Mouse (Mus musculus) neural tube, embryonic 10.5 days (tissue): Measurements from ENCODE around the gene Cntn1.
"Not testable (repeated sequence)": the region's sequence is repeated elsewhere in the genome, so short reads cannot be mapped to it uniquely, and the experiment has no call there.

Experiments
- DNase-seq: peaks from one replicate; pipeline ENCODE4 v3.0.0-alpha.2; 2017; ENCODE audit warnings: low spot score; ENCODE audit errors: extremely low spot score

The Cntn1 gene

DNA sequence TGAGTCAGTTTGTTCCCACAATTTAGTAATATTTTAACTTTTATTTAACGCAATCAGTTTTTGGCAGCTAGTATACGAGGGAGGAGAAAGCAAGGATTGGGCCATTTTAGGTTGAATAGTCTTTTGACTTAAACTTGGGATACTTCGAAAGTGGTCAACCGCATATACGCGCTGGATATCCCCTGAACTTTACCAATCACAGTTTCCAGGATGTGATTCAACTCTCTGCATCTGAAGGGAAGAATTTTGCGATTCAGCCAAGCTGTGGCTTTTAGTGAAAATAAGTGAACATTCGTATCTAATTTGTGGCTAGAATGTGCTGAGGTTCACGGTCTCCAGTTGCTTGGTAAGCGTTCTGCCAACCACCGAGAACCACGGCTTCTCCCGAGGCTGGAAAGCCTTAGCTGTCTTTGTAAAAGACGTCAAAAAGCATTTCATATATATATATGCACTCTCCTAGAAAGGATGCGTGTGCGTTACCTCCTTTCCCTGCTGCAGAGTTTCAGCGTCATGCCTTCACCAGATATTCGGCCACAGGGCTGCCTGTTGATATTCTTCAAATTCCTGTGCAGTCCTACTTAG lies 217.9 kb downstream of the Cntn1 start:
- DNase-seq: no peak

DNA sequence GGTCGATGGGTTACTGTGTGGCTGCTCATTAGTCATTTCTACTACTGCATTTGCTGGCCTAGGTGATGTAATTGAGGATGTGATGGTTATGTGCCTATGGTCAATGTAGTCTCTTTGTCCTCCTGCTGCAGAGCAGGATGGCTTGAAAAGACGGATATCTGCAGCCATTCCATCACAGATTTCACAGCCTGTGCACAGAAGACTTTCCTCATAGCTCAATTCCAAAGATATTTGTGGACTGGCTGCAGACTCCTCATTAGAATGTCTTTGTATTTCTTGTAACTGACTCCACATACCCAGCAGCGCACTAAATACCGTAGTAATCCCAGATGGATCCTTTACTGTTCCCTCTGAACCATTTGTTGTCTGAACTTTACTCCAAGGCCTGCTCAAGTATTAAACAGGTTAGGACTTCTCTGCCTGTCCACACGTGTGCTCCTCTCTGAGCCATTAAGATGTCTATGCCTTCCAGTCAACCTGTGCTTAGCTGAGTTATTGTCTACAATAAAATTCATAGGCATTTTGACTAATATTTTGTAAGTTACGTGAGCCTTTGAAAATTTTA lies 220.9 kb downstream of the Cntn1 start:
- no peak for DNase-seq

DNA sequence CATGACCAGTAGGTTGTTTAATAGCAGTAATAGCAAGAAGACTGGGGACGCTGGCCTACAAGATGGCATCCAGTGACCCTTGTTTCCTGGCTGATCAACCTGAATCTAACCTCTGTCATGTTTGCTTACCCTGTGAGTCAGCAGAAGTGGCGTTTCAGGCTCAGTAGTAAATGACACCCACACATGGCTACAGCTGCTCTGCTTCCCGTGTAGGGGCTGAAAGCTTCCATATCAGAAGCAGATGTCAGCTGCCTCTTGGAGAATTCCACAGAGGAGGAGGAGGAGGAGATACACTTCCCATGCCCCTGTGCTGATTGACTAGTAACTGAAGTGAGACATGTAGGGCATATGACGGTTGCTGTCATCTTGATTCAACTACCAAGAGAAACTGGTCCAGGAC lies 225.9 kb downstream of the Cntn1 start:
- peak; percentile 29 for DNase-seq

DNA sequence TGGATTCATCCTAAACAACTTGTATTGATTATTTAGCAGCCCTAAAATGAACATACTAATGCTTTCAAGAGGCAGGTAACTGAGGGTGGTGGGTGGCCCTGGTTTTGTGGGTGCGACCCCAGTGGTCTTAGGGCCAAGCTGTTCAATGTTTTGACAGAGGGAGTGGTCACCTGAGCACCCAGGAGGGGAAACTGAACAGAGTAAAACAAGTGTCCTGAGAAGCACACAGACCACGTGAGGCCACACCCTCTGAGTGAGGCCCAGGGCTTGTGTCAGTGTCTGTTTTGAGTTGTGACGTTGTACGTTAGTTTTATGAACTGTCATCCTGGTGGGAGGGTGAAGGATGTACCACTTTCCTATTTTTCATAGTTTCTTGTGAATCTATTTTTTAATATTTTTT lies 227.0 kb downstream of the Cntn1 start:
- DNase-seq: no peak

DNA sequence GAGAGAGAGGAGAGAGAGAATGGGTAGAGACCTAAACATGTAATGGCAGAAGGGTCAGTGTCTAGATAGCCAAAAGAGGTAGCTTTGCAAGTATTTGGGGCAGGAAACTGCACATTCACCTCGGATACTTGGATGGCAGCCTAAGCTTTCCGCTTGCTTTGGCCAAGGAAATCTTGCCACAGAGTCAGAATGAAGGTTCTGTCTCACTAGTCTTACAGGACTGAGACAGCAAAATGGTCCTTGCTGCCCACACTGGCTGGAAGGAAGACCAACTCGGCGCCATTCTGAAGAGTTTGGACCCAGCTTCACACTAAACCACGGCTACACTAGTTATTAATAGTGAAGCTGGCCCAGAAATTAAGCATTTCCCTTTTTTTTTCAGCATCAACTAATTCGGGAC lies 230.0 kb downstream of the Cntn1 start:
- no peak for DNase-seq

DNA sequence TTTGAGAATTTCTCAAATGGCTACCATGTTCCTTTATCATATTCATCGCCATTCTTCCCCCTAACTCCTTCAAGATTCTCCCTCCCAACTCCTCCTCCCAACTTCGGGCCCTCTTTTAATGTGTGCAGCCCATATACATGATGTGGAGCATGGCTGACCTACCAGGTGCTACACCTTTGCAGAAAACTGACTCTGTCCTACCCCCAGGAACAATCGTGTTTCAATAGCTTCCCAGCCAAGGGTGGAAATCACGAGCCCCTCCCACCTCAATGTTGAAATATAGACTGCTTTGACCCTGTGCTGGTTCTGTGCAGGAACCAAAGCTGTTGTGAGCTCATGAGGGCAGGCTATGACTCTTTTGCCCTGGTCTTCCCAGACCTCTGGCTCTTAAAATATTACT lies 236.7 kb downstream of the Cntn1 start:
- no peak for DNase-seq

DNA sequence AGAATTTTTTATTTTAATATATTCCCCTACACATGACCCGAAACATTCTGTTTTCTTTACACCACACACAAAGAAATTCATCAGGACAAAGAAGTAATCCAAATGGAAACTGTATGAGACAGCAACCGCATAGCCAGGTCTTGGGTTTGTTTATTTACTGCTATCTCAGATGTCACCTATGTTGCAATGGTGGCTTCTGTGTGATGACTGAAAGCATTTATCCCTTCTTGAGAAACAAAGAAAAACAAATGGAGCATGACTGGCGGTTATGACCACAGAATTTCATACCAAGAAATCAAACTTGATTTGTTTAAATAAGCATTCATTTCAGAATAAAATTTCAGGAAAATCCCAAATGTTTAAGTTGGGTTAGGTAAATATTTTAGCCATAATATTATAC lies 245.5 kb downstream of the Cntn1 start:
- no peak for DNase-seq

DNA sequence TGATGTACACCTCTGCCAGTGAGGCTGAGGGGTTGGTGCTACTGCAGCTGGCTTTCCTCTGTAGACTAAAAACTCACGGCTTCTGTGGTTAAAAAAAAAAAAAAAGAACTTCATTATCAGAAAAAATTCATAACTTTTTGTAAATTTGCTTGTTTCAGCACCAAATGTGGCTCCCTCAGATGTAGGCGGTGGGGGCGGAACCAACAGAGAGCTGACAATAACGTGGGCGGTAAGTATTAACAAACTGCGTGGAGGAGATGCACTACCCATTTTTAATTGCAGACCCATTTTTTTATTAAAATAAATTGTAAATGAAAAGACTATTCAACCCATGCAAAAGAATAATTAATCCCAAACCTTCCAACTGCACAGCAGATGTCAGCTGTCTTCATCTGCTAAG lies 251.8 kb downstream of the Cntn1 start:
- no peak for DNase-seq

DNA sequence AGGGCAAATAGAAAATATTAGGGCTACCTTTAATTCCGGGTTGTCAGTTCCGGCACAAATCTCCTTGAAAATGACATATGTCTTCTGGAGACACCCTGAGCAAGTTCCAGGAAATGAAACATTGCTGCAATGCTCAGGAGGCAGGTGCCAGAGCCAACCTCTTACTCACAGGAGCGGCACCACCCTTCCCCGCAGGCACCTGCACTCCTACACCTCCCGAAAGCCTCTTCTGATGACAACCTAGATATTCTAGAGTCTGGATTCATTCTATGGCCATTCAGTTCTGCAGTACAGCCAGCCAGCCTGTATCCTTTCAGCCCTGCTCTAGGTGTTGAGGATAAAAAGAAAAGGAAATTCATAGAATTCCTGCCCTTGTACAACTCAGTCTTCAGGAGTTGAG lies 253.3 kb downstream of the Cntn1 start:
- DNase-seq: no peak

DNA sequence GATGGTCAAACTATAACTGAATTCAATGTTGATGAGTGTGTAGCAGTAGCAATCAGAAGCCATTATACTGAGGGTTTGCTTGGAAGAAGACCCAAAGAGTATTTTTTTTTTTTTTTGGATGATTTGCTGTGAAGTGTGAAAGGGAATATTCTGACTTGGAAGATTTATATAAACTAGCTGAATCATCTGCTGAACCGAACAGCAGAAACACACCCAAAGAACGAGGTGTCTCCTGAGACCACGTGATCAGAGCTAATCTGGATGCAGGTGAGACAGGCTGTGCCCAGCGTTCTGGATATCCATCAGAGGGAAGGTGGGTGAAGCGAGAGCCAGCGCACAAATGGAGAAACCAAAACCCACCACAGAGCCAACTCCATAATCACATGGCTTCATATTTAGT lies 271.0 kb downstream of the Cntn1 start:
- DNase-seq: no peak

DNA sequence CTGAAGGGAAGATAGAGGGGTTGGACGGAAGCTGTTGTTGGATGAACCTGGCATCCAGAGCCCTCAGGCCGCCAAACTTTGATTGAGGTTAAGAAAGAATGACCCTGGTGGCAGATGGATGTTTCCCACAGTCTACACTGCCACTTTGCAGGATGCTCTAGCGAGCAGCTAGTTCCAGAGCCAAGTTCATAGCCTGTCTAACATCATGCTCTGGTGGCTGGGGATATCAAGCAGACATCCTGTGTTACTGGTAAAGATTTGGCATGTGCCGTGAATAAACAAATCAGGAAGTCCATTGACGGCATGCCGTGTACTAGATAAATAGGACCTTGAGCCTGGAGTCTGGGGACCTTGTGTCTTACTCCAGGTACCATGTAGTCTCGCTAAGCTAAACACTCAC lies 276.1 kb downstream of the Cntn1 start:
- DNase-seq: no peak

DNA sequence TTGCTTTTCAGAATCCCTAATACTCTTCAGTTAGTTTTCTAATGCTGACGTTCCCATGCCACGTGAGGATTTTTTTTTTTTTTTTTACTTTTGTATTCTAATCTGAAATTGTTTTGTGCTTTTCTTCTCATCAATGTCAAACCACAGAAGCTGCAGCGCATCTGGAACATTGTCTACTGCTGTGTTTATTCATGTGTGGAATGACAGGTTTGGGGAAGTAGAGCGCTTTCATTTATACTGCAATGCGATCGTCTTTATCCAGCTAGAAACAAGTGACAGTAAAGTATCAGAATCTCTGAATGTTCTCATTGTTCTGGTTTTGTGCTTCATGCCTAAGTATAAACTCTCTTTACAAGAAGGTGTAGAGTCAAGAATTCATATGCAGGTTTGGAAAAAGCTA lies 289.3 kb downstream of the Cntn1 start:
- no peak for DNase-seq

DNA sequence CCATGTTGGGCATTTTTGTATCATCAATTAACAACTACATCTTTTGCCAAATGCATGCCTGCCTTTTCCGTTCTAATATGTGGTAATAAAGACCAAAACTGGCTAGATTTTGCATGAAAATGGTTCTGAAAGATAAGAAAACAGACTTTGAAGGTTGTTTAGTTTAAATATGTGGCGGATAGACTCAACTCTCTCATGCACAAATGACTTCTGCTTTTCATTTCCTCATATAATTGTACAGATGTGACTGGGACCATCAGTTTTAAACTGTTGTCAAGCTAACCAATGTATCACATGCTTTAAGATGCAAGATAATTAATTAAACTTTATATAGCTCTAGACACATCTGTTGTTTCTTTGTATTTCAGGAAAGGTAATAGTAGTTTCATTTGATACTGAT lies 290.5 kb downstream of the Cntn1 start:
- DNase-seq: no peak

DNA sequence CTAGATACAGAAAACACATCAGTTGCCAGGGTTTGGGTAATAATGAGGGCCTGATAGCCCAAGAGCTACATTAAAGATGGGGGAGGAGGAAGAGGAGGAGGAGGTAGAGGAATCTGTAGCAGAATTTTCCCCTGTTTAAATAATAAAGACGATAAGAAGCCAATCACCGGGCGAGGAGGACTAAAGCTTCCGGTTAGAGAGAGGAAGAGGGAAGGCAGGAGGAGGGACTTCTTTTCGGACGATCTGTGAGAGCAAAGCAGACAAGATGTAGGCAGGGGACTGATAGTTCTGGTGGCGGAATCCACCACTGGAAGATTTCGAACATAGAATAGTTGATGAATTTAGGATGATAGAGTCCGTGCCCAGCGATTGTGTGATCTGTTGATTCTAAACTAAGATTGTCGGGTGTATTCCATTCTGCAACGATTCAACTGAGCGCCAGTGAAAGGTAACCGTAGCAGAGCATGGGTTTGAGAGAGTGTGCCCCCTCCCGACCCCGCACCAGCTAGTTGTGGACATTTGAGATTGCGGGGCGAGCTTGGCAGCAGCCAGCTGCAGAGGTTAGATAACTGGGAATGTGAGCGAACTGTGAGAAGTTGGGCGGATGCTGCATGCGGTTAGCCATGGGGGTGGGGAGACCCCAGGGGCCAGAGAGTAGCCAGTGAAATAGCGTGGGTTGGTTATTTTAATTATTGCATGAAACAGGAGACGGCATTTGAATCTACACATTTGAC lies 293.3 kb downstream of the Cntn1 start:
- DNase-seq: no peak

DNA sequence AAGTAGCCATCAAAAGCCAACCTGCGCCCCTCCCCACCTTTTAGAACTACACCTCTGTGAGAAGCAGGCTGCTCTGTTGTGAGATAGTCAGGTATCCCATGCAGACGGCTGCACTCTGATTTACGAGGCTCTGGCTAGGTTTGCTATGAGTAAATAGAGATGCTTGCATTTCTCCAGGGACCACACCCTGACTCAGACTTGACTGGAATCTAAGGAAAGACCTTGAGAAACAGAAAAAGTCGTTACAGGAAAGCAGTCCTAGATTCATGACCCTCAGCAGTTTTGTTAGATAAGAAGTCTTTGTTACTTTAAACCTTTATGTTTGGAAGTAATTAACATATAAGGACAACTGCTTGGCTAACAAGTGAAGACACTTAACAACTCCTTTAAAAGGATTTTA lies 296.5 kb downstream of the Cntn1 start:
- DNase-seq: no peak

DNA sequence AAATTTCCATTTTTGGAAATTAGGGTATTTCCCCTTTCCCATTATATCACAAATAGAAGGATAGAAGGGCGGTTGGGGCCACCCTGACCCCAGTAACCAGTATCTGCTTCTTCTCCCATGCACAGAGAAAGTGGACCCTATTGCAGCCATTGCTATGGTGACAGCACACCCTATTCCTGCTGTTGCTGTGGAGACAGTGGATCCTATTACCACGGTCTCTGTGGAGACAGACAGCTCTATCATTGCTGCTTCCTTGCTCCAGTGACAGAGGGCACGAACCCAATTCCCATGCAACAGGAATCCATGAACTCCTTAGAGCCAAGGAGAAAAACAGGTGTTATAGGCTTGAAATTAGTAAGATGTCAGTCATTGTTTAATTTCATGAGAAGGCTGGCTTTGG lies 296.9 kb downstream of the Cntn1 start:
- DNase-seq: peak; percentile 47

DNA sequence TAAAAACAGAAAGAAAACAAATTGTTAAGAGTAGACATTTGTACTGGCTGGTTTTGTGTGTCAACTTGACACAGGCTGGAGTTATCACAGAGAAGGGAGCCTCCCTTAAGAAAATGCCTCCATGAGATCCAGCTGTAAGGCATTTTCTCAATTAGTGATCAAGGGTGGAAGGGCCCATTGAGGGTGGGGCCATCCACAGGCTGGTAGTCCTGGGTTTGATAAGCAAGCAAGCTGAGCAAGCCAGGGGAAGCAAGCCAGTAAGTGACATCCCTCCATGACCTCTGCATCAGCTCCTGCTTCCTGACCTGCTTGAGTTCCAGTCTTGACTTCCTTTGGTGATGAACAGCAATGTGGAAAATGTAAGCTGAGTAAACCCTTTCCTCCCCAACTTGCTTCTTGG lies 297.5 kb downstream of the Cntn1 start:
- not testable (repeated sequence) for DNase-seq

DNA sequence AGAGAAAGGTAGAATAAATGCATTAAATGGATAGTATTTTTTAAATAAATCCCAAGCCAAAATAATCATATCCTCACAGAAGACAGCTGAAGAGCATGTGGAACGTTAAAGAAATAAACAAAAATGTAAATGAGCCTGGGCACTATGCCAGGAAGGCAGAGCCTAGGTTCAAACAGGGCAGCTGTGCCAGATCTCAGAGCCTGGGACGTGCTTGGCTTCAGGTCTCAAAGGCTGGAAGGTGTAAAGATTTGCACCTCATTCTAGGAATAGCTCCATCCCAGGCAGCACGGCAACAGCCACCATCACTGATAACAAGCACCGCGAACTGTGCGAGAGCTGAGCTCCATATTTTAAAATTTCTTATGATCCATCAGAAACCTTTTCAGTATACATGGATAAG lies 313.2 kb downstream of the Cntn1 start:
- no peak for DNase-seq

DNA sequence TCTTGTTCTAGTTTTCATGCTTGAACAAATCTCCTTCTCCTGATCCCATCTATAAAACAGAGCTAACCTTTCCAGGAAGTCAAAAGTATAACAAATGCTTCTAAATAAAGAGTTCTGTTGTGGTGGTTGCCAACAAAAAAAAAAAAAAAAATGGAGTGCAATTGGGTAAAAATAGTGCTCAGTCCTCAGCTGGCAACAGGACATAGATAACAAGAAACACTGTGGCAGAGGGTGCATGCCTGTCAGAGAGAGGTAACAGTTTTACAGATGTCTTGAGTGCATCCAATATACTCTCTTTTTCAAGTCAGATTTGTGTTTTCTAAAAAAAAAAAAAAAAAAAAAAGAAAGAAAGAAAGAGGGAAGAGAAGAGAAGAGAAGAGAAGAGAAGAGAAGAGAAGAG lies 313.6 kb downstream of the Cntn1 start:
- DNase-seq: no peak
